Mouse (Mus musculus) lung, embryonic 16.5 days (tissue): ENCODE results near the gene Zfp706. TPM values are rescaled to one million over a fixed set of nuclear protein-coding genes. Genes with fewer than 3 reads are reported as not detected.
A peak's percentile ranks its signal among the peaks of the same experiment; 100 is the strongest.

Experiments
- ATAC-seq: fragments of 200-750 bp; cut with Nextera tagmentation; 2 replicates; pipeline ENCODE4 v1.8.0; 2017; ENCODE audit warnings: low read depth, mild to moderate bottlenecking, moderate library complexity
- H3K27ac ChIP-seq: fragments of 300-500 bp; sonication (generic); 2 replicates; pipeline ENCODE4 v1.5.1; 2014; ENCODE audit warnings: mild to moderate bottlenecking, control low read depth, low read length
- H3K27me3 ChIP-seq: fragments of 300-500 bp; sonication (generic); 2 replicates; pipeline ENCODE4 v1.6.1; 2014; ENCODE audit warnings: low read depth, low read length, mixed read lengths; ENCODE audit not compliant: control insufficient read depth, insufficient read depth
- H3K36me3 ChIP-seq: fragments of 300-500 bp; sonication (generic); 2 replicates; pipeline ENCODE4 v1.6.1; 2014; ENCODE audit warnings: low read length; ENCODE audit not compliant: control insufficient read depth, insufficient read depth
- H3K4me1 ChIP-seq: fragments of 300-500 bp; sonication (generic); replicated peaks from 2 replicates; pipeline ENCODE4 v1.6.1; 2014; ENCODE audit warnings: low read length, mixed read lengths; ENCODE audit not compliant: control insufficient read depth, insufficient read depth
- H3K4me2 ChIP-seq: fragments of 300-500 bp; sonication (generic); 2 replicates; pipeline ENCODE4 v1.6.1; 2014; ENCODE audit warnings: low read depth, low read length, control low read depth
- H3K4me3 ChIP-seq: fragments of 300-500 bp; sonication (generic); 2 replicates; pipeline ENCODE4 v1.5.1; 2014; ENCODE audit warnings: mild to moderate bottlenecking, low read length, control low read depth
- H3K9ac ChIP-seq: fragments of 300-500 bp; sonication (generic); 2 replicates; pipeline ENCODE4 v1.6.1; 2014; ENCODE audit warnings: low read length, control low read depth
- H3K9me3 ChIP-seq: fragments of 300-500 bp; sonication (generic); 2 replicates; pipeline ENCODE4 v1.6.1; 2016; ENCODE audit warnings: low read length; ENCODE audit not compliant: control insufficient read depth
- WGBS: fragments of 180-500 bp; shearing (Covaris S2); extraction: QIAGEN DNeasy Blood & Tissue Kit; methylation state at CpG from one replicate; pipeline ENCODE4 v1.1.7; 2014; 5-methylcytosine and 5-hydroxymethylcytosine counted together
- polyA plus RNA-seq: library from polyadenylated mRNA; unstranded; fragments of >200 nt; fragmentation: Nextera tagmentation; extraction: Ambion mirVana; gene quantifications from 2 replicates; pipeline ENCODE4 v1.2.1, GENCODE M21; 2015

Gene Zfp706
- polyA plus RNA-seq, 1 experiment from 2014 or later = 452 TPM

DNA sequence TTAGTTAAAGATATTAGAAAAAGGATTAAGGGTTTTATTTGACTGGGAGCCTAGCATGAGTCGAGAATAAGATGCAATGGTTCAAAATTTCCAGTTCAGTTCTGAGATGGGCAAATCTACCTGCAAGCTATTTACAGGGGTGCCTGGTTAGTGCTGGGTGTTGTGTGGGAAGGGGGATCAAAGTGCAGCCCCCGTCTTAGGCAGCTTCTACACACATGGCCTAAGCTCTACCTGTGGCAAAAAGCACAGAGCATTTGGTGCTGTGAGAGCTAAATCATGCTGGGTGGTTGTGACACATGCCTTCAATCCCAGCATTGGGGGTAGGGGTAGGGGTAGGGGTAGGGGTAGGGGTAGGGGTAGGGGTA is 32.3 kb downstream of the Zfp706 start:
- no peak for ATAC-seq
- Histone ChIP-seq H3K27me3 (no peaks in the 10 kb centered on the region), H3K4me1 (peaks cover 4% of the 10 kb centered on the region), H3K36me3 (no peaks in the 10 kb centered on the region), H3K9me3 (no peaks in the 10 kb centered on the region), H3K4me2 (no peak overlapping the region), H3K9ac (no peak overlapping the region), H3K27ac (no peak overlapping the region), H3K4me3 (no peak overlapping the region)
- WGBS = 60% methylated on average over 2 of the region's 2 CpGs

DNA sequence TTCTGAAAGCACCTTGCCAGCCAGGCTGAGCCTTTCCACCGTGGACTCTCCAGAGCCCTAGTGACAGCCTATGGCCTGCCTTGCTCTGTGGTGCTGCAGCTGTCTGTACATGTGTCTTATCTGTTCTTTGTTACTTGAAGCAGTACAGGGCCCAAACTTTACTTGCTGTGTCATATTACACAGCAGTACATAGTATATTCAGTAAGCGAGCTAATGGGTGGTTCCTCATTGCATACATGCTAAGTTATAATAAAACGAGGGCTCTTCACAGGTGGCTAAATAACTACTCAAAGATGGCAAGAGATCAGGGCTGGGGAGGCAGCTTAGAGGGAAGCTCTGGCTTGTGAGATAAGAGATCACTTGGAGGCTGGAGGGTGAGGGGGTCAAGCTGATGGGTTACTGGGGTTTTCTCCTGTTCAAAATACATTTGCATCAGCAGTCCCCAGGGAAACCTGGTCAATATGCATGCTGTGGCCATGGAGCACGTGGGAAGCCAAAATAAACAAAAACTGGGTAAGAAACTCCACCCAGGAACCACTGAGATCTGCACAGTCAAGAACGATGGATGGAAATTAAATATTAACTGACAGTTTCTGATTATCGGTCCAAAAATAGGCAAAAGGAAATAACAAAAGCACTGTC is 32.8 kb downstream of the Zfp706 start:
- ATAC-seq = no peak
- 29% methylated on average over 6 of the region's 6 CpGs for WGBS
- Histone ChIP-seq H3K4me1 (no peaks in the 10 kb centered on the region; the same call in 1 of the 2 replicates), H3K4me3 (no peak overlapping the region), H3K4me2 (no peak overlapping the region), H3K27ac (no peak overlapping the region), H3K36me3 (no peaks in the 10 kb centered on the region), H3K9ac (no peak overlapping the region), H3K27me3 (no peaks in the 10 kb centered on the region), H3K9me3 (no peaks in the 10 kb centered on the region)

DNA sequence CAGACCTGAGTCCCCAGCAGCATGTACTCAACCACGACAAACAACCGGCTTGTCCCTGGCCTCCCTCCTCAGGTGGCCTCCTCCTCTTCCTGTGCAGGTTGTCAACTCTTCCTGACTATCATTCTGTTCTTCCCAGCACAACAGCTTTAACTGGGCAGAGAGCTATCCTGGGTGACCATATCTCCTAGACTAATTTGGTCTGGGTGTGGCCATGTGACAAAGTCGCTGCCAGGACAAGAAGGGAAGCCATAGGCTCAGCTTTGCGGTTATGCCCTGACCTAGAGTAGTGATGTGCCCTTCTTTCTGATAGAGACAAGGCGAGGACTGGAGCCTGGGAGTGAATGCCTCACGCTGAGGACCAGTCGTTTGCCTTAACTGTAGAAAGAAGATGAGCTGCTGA is 33.9 kb downstream of the Zfp706 start:
- H3K36me3 ChIP-seq = no peaks in the 10 kb centered on the region
- H3K9ac ChIP-seq = no peak overlapping the region
- H3K9me3 ChIP-seq = no peaks in the 10 kb centered on the region
- WGBS = 80% methylated on average over 7 of the region's 7 CpGs
- H3K4me1 ChIP-seq = no peaks in the 10 kb centered on the region
- H3K4me3 ChIP-seq = no peak overlapping the region
- ATAC-seq = no peak
- H3K27me3 ChIP-seq = no peaks in the 10 kb centered on the region
- no peak overlapping the region for H3K27ac ChIP-seq
- no peak overlapping the region for H3K4me2 ChIP-seq

DNA sequence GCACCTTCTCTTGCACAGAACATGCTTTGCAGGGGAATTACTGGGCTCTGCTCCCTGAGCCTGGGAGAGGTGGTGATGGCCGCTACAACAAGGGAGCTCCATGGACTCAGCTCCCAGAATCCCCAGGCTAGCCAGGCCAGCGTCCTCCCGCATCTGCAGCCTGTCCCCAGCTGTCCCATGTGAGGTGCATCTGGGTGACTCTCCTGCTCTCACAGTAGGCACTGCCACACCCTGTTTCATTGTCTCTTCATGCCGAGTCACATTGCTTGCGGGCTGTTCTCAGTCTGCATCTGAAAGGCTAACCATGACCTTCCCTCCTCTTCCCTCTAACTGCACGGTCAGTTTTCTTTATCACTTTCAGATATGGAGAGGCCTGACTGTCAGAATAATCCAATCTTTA is 34.3 kb downstream of the Zfp706 start:
- H3K27me3 ChIP-seq = no peaks in the 10 kb centered on the region
- no peaks in the 10 kb centered on the region for H3K36me3 ChIP-seq
- ATAC-seq = no peak
- no peak overlapping the region for H3K9ac ChIP-seq
- H3K4me3 ChIP-seq = no peak overlapping the region
- no peaks in the 10 kb centered on the region for H3K4me1 ChIP-seq
- H3K9me3 ChIP-seq = no peaks in the 10 kb centered on the region
- WGBS = 80% methylated on average over 6 of the region's 6 CpGs
- no peak overlapping the region for H3K4me2 ChIP-seq
- no peak overlapping the region for H3K27ac ChIP-seq

DNA sequence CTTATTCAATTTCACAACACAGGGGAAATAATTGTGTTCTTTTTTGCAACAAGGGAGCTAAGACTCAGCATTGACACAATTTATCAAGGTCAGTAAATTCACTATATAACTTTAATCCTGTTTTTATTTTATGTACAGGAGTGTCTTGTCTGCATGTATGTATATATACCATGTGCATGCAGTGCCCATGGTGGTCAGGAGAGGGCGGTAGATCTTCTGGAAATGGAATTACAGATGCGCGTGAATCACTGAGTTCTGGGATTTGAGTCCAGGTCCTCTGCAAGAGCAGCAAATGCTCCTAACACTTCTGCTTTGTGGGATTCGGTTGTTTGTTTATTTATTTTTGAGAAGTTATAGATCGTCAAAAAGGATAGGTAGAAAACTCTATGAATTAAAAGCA is 37.8 kb downstream of the Zfp706 start:
- Histone ChIP-seq H3K27me3 (no peaks in the 10 kb centered on the region), H3K4me3 (no peak overlapping the region), H3K27ac (no peak overlapping the region), H3K36me3 (no peaks in the 10 kb centered on the region), H3K4me1 (no peaks in the 10 kb centered on the region; the same call in 1 of the 2 replicates), H3K9me3 (no peaks in the 10 kb centered on the region), H3K4me2 (no peak overlapping the region), H3K9ac (no peak overlapping the region)
- WGBS = 81% methylated on average over 5 of the region's 5 CpGs
- no peak for ATAC-seq

DNA sequence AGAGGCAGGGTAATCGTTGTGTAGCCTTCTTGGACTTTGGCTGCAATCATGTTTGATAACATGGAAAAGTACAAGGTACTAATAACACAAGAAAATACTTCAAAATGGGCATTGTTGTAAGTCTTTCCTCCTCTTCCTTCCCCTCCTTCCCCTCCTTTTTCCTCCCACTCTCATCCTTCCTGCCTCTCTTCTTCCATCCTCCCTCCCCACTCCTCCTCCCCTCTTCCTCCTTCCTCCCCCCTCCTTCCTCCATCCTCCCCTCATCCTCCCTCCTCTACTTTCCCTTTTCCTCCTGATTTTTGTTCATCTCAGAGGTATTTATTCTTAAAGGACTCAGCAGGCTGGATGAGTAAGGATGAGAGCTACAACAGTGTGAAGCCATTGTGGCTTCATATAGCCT is 39.3 kb downstream of the Zfp706 start:
- no peak for ATAC-seq

DNA sequence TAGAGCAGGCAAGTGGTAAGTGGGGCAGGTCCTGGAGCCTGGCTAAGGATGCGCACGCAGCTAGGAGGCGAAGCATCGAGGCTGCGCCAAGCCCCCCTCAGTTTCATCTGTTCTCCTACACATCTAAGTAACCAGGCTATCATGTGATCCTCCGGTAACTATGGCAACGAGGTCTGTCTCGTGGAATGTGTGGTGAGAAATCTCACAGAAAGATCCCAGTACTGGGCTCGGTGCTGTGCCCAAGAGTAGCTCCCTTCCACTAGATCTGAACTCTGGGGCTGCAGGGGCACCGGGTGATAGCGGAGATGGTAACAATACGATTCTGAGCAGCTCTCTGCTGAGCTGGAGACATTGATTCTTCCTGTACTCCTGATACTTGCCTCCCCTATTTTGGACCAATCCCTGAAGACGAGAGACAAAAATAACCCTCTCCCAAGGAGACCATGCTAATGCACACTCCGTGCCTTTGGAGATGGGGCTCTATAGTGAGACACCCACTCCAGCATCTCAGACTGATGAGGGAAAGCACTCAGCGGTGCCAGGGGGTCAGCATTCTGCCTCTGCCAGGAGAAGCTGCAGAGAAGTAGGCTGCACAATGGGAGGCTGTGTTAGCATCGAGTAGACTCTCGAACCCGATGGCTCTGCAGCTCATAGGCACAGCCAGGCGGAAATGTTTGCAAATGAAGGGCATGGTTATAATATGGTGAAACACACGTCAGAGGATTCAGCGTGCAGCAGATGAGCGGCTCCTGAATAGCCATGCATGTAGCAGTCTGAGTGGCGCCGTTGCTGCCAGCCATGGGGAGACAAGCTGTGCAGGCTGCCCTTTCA is 40.0 kb downstream of the Zfp706 start:
- no peak overlapping the region for H3K27ac ChIP-seq
- no peaks in the 10 kb centered on the region for H3K27me3 ChIP-seq
- peak overlapping the region; percentile 13 for H3K4me2 ChIP-seq
- H3K4me3 ChIP-seq = no peak overlapping the region
- peak; percentile 54 for ATAC-seq
- H3K4me1 ChIP-seq = no peaks in the 10 kb centered on the region; the same call in 1 of the 2 replicates
- WGBS = 30% methylated on average over 24 of the region's 24 CpGs
- H3K9ac ChIP-seq = no peak overlapping the region
- no peaks in the 10 kb centered on the region for H3K9me3 ChIP-seq
- H3K36me3 ChIP-seq = no peaks in the 10 kb centered on the region

More for the DNA sequence above, 39.3 kb downstream of the Zfp706 start:
- no peak overlapping the region for H3K4me3 ChIP-seq
- H3K27ac ChIP-seq = no peak overlapping the region
- no peaks in the 10 kb centered on the region for H3K36me3 ChIP-seq
- H3K4me1 ChIP-seq = no peaks in the 10 kb centered on the region; the same call in 1 of the 2 replicates
- no peaks in the 10 kb centered on the region for H3K9me3 ChIP-seq
- 45% methylated on average over 1 of the region's 1 CpGs for WGBS
- no peaks in the 10 kb centered on the region for H3K27me3 ChIP-seq
- H3K9ac ChIP-seq = no peak overlapping the region
- no peak overlapping the region for H3K4me2 ChIP-seq

DNA sequence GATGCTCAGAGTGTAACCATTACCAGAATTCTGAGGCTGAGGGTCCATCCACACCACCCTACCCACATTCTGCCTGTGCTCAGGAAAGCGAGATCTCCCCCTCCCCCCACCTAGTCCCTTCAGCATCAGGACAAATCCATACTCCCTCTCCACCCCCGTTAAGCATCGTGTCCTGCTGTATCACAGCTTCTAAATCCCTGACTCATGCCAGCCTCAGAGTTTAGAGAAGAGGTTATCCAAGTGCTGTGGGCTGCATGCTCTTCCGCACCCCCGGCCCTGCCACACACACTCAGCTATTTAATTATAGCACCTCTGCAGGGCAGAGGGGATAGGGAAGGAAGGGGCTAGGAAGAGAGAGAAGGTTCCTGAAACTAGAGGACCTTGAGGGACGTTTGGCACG is 40.6 kb downstream of the Zfp706 start:
- H3K4me2 ChIP-seq = peak overlapping the region; percentile 13; the same call in 1 of the 2 replicates
- no peak overlapping the region for H3K27ac ChIP-seq
- no peaks in the 10 kb centered on the region for H3K9me3 ChIP-seq
- H3K9ac ChIP-seq = no peak overlapping the region
- H3K36me3 ChIP-seq = no peaks in the 10 kb centered on the region
- no peaks in the 10 kb centered on the region; the same call in 1 of the 2 replicates for H3K4me1 ChIP-seq
- no peaks in the 10 kb centered on the region for H3K27me3 ChIP-seq
- 30% methylated on average over 7 of the region's 7 CpGs for WGBS
- no peak overlapping the region for H3K4me3 ChIP-seq
- 0 out of 2 replicates have a peak, but pooled peaks have one; percentile 12 for ATAC-seq

DNA sequence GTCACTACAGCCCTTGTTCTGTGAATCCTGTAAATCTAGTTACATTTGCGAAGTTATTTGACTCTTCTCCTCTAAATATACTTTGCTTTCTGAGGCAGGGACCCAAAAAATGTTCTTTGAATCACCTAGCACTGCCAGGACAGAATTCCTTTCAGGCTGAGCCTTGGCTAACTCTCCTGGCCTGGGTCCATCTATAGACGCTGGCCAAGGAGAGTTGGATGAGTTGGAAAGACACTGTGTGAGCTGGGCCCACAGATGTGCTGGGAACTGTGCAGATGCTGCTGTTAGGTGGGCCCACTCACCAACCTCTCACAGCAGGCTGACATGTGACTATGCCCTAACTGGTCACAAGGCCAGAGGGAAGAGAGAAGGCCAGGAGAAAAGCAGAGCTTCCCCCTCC is 41.1 kb downstream of the Zfp706 start:
- WGBS = 62% methylated on average over 2 of the region's 2 CpGs
- H3K36me3 ChIP-seq = no peaks in the 10 kb centered on the region

More for the DNA sequence above, 41.1 kb downstream of the Zfp706 start:
- no peaks in the 10 kb centered on the region for H3K27me3 ChIP-seq
- no peak overlapping the region for H3K9ac ChIP-seq
- ATAC-seq = peak; percentile 41
- no peak overlapping the region for H3K27ac ChIP-seq
- no peak overlapping the region for H3K4me3 ChIP-seq
- H3K4me1 ChIP-seq = no peaks in the 10 kb centered on the region; the same call in 1 of the 2 replicates
- H3K4me2 ChIP-seq = no peak overlapping the region
- H3K9me3 ChIP-seq = no peaks in the 10 kb centered on the region
